8 mouse cellular contexts compared by ENCODE assay signal in genomic region chr15:82212752-82213063, GRCm38 (mm10). TPM values are rescaled to one million over a fixed set of nuclear protein-coding genes. Genes with fewer than 3 reads are reported as not detected.
DNase-seq lines count a peak whose midpoint lies in the region; ATAC-seq and TF ChIP-seq lines count a peak whose summit lies in the region.

Gene Shisa8, minus strand, starts transcription at chr15:82212815.

- 1% methylated on average over 30 of the region's 34 CpGs for WGBS in heart, embryonic 16.5 days
- 0% methylated on average over 11 of the region's 34 CpGs for WGBS in forebrain, embryonic 14.5 days
- WGBS in midbrain, embryonic 10.5 days = 0% methylated on average over 31 of the region's 34 CpGs

- H3K36me3 ChIP-seq in heart, embryonic 16.5 days (ENCODE audit: control insufficient read depth, insufficient read depth) = no peaks in the 10 kb centered on the region
- H3K36me3 ChIP-seq in forebrain, embryonic 14.5 days (ENCODE audit: control insufficient read depth, insufficient read depth, low read length) = no peaks in the 10 kb centered on the region
- H3K36me3 ChIP-seq in midbrain, embryonic 10.5 days = no peaks in the 10 kb centered on the region

- H3K27me3 ChIP-seq in heart, embryonic 16.5 days (ENCODE audit: control insufficient read depth, insufficient read depth, low read length) = peaks cover 89% of the 10 kb centered on the region
- H3K27me3 ChIP-seq in forebrain, embryonic 14.5 days (replicated peaks; ENCODE audit: control insufficient read depth, insufficient read depth, low read length) = peaks cover 65% of the 10 kb centered on the region
- peaks cover 97% of the 10 kb centered on the region for H3K27me3 ChIP-seq in midbrain, embryonic 10.5 days (ENCODE audit: low read depth, poor library complexity, severe bottlenecking)

- ATAC-seq in heart, embryonic 16.5 days (replicated peaks; ENCODE audit: extremely low read depth, insufficient read depth, low FRiP score) = no peak
- no peak for ATAC-seq in forebrain, embryonic 14.5 days
- ATAC-seq in activated CD4-positive, CD25-positive, alpha-beta regulatory T cell, adult 4 months = no peak

- H3K9ac ChIP-seq in heart, embryonic 16.5 days (ENCODE audit: low read length) = peak within 1 kb of the TSS; percentile 4
- H3K9ac ChIP-seq in forebrain, embryonic 14.5 days (ENCODE audit: low read length) = peak within 1 kb of the TSS; percentile 41

- H3K4me2 ChIP-seq in heart, embryonic 16.5 days (ENCODE audit: low read depth, low read length) = peak within 1 kb of the TSS; percentile 65
- peak within 1 kb of the TSS; percentile 65 for H3K4me2 ChIP-seq in forebrain, embryonic 14.5 days (ENCODE audit: low read length)

- no peak for TF ChIP-seq CTCF in brain, embryonic 14.5 days (IDR thresholded peaks at IDR 0.05; ENCODE audit: borderline replicate concordance, extremely low read depth, insufficient read depth, insufficient read length)

- peak within 1 kb of the TSS; percentile 47 for H3K4me3 ChIP-seq in heart, embryonic 16.5 days (ENCODE audit: low read length)
- H3K4me3 ChIP-seq in forebrain, embryonic 14.5 days (ENCODE audit: low read depth, low read length) = peak within 1 kb of the TSS; percentile 36
- H3K4me3 ChIP-seq in midbrain, embryonic 10.5 days = peak within 1 kb of the TSS; percentile 58

- H3K9me3 ChIP-seq in heart, embryonic 16.5 days (replicated peaks; ENCODE audit: control insufficient read depth, low read length) = no peaks in the 10 kb centered on the region
- H3K9me3 ChIP-seq in forebrain, embryonic 14.5 days (replicated peaks; ENCODE audit: control insufficient read depth, low read length) = no peaks in the 10 kb centered on the region
- H3K9me3 ChIP-seq in midbrain, embryonic 10.5 days (replicated peaks) = no peaks in the 10 kb centered on the region

- no peak for TF ChIP-seq POLR2A in brain, embryonic 14.5 days (IDR thresholded peaks at IDR 0.05; ENCODE audit: borderline replicate concordance, extremely low read depth, insufficient read depth, insufficient read length, poor library complexity, severe bottlenecking)

- peaks cover 17% of the 10 kb centered on the region for H3K4me1 ChIP-seq in heart, embryonic 16.5 days (ENCODE audit: control insufficient read depth, insufficient read depth, low read length)
- H3K4me1 ChIP-seq in forebrain, embryonic 14.5 days (ENCODE audit: control insufficient read depth, insufficient read depth, low read length) = peaks cover 23% of the 10 kb centered on the region
- peaks cover 63% of the 10 kb centered on the region for H3K4me1 ChIP-seq in midbrain, embryonic 10.5 days

- DNase-seq in heart, adult 9 months (ENCODE audit: low spot score in 2 of 2) = no peak
- DNase-seq in brain, embryonic 14.5 days (ENCODE audit: low read depth) = peak; percentile 37
- DNase-seq in forebrain, embryonic 14.5 days (ENCODE audit: low spot score) = no peak
- DNase-seq in midbrain, embryonic 10.5 days (ENCODE audit: low spot score) = no peak
- DNase-seq in right cerebral cortex, postnatal 14 days = no peak
- DNase-seq in gastrocnemius, adult 8-10 months (ENCODE audit: low spot score in 2 of 2) = no peak

- no peak within 1 kb of the TSS for H3K27ac ChIP-seq in heart, embryonic 16.5 days (ENCODE audit: low read length)
- no peak within 1 kb of the TSS for H3K27ac ChIP-seq in forebrain, embryonic 14.5 days (ENCODE audit: low read depth, low read length)
- peak within 1 kb of the TSS; percentile 70 for H3K27ac ChIP-seq in midbrain, embryonic 10.5 days (replicated peaks)

RNA-seq across cellular contexts. Expression of gene Shisa8, which starts in this region (rescaled TPM):
- polyA plus RNA-seq in heart, embryonic 16.5 days (2015; fragmentation: Nextera tagmentation; extraction: Ambion mirVana) = 0.15 and 0.32 TPM in 2 replicates
- 1.8 and 3.2 TPM in 2 replicates for polyA plus RNA-seq in brain, embryonic 14.5 days (2012; rRNA removed)
- 0.61 and 0.77 TPM in 2 replicates for polyA plus RNA-seq in forebrain, embryonic 14.5 days (2014; fragmentation: Nextera tagmentation; extraction: Ambion mirVana)
- polyA plus RNA-seq in midbrain, embryonic 10.5 days (2016; fragmentation: Nextera tagmentation; extraction: Ambion mirVana) = 0.16 and 0.52 TPM in 2 replicates
- not detected for polyA plus RNA-seq in activated CD4-positive, CD25-positive, alpha-beta regulatory T cell, adult 4 months (2017; shearing (Covaris generic))
- total RNA-seq in gastrocnemius, adult 8-10 months (2022) = not detected
